Mouse (Mus musculus): ENCODE data around the gene Mum1. TPM values are rescaled to one million over a fixed set of nuclear protein-coding genes. Genes with fewer than 3 reads are reported as not detected.

The Mum1 gene
- polyA plus RNA-seq (2016; fragmentation: Nextera tagmentation; extraction: Ambion mirVana), result 43.0 and 45.9 TPM in 2 replicates

DNA sequence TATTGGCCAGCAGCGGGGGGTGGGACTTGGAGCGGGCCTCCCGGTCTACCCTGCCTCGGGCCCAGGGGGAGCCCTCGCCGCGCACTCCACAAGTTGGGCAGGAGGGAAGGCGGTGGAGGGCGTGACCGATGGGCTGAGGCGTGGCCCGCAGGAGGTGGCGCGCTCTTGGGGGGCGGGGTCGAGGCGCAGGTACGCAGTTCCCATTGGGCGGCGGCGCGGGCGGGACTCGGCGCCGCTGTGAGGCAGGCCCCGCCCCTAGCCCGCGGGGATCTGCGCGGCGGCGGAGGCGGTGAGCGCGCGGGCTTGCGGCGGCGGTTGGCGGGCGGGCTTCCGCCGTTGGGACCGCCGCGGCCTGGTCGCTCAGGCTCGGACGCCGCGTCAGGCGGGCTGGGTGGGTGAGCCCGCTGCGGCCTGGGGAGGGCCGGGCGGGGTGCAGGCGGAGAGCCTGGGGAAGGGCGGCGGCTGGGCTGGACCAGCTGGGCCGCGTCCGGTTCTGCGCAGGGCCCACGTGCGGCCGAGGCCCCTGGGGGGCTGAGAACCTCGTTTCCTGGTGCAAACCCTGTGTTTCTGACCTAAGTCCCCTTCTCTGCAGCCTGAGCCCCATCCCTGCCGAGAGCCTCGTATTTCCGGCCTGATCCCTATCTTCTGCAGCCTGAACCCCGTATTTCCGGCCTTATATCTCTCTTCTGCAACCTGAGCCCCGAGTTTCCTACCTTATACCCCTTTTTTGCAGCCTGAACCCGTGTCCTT is at the start of gene Mum1:
Mum1 (plus strand) TSS at position 19 of the 750 bp plus-strand sequence.
- ATAC-seq (ENCODE audit: insufficient number of reproducible peaks, low FRiP score), result peak; percentile 99
- H3K27me3 ChIP-seq (replicated peaks), result no peaks in the 10 kb centered on the region
- no peaks in the 10 kb centered on the region for H3K9me3 ChIP-seq (replicated peaks)
- peaks cover 28% of the 10 kb centered on the region for H3K4me1 ChIP-seq (replicated peaks)
- H3K4me2 ChIP-seq, result peak within 1 kb of the TSS; percentile 88
- peak within 1 kb of the TSS; percentile 91 for H3K27ac ChIP-seq (ENCODE audit: poor library complexity, severe bottlenecking)
- peak within 1 kb of the TSS; percentile 89 for H3K4me3 ChIP-seq
- peak within 1 kb of the TSS; percentile 98 for H3K9ac ChIP-seq
- WGBS, result under 1% methylated on average over 63 of the region's 75 CpGs
- H3K36me3 ChIP-seq, result peaks cover 25% of the 10 kb centered on the region

- Histone ChIP-seq H3K9ac (0 out of 2 replicates have a peak overlapping the region, but pooled peaks have one; percentile 46), H3K4me3 (no peak overlapping the region), H3K27ac (ENCODE audit: poor library complexity, severe bottlenecking) (peak overlapping the region; percentile 65), H3K4me2 (no peak overlapping the region), H3K4me1 (replicated peaks) (peaks cover 38% of the 10 kb centered on the region), H3K9me3 (replicated peaks) (no peaks in the 10 kb centered on the region), H3K27me3 (replicated peaks) (0 out of 2 replicates have a peak, but pooled peaks cover 3% of the 10 kb centered on the region), H3K36me3 (no peaks in the 10 kb centered on the region)
- WGBS, result 58% methylated on average over 7 of the region's 7 CpGs
- no peak for ATAC-seq (ENCODE audit: insufficient number of reproducible peaks, low FRiP score)
Measured at GRCm38 (mm10) chr10:80177441-80178279, 48.6 kb upstream of the Mum1 start.

- Histone ChIP-seq H3K4me1 (replicated peaks) (peaks cover 37% of the 10 kb centered on the region), H3K4me3 (peak within 1 kb of the TSS; percentile 74), H3K4me2 (peak within 1 kb of the TSS; percentile 73), H3K27ac (ENCODE audit: poor library complexity, severe bottlenecking) (peak within 1 kb of the TSS; percentile 65), H3K27me3 (replicated peaks) (peaks cover 16% of the 10 kb centered on the region), H3K36me3 (no peaks in the 10 kb centered on the region), H3K9me3 (replicated peaks) (no peaks in the 10 kb centered on the region), H3K9ac (peak within 1 kb of the TSS; percentile 77)
- peak; percentile 59 for ATAC-seq (ENCODE audit: insufficient number of reproducible peaks, low FRiP score)
- 2% methylated on average over 103 of the region's 106 CpGs for WGBS
Measured at GRCm38 (mm10) chr10:80179068-80180051, 46.9 kb upstream of the Mum1 start, which contains the start of gene Efna2. TSS of gene Efna2 (plus strand) at chr10:80179482.

DNA sequence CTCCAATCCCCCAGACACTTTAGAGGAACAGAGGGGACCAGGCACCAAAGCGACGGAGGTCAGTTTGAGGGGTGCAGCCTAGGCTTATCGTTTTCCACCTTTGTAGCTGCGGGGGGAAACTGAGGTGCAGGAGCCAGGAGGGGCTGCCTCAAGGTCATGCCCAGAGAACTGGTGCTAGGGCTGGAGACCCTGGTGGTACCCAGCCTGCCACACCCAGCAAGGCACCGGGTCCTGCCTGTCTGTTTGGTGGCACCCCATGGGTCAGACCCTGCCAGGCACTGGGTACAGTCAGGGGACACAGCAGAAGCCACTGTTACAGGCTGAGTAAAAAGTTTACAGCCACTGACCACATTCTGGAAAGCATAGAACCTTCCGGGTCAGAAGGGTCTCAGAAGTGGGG is 45.9 kb upstream of the Mum1 start:
- H3K36me3 ChIP-seq, result no peaks in the 10 kb centered on the region
- ATAC-seq (ENCODE audit: insufficient number of reproducible peaks, low FRiP score), result no peak
- H3K4me3 ChIP-seq, result peak overlapping the region; percentile 74
- peaks cover 31% of the 10 kb centered on the region for H3K4me1 ChIP-seq (replicated peaks)
- no peaks in the 10 kb centered on the region for H3K9me3 ChIP-seq (replicated peaks)
- WGBS, result 58% methylated on average over 6 of the region's 6 CpGs
- H3K27ac ChIP-seq (ENCODE audit: poor library complexity, severe bottlenecking), result no peak overlapping the region
- H3K9ac ChIP-seq, result peak overlapping the region; percentile 77
- H3K27me3 ChIP-seq (replicated peaks), result peaks cover 23% of the 10 kb centered on the region
- peak overlapping the region; percentile 73 for H3K4me2 ChIP-seq

DNA sequence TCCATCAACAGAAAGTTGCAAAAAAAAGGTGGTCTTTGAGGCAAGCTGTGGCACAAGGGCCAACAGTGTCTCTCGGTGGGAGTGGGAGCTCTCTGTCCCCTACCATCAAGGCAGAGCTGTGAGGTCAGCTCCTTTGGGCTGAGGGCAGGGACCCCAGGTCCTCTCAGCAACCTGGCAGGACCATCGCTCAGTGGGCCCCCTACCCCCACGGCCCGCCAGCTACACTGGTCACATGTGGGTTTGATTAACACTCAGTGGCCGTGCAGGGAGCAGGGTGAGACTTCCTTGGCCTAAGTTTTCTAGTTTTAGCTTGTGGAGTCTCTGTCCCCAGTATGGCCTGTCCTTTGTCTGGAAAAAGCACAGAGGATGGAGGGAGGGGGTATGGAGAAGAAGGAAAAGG is 45.4 kb upstream of the Mum1 start:
- Histone ChIP-seq H3K4me3 (peak overlapping the region; percentile 74; the same call in 1 of the 2 replicates), H3K9me3 (replicated peaks) (no peaks in the 10 kb centered on the region), H3K27ac (ENCODE audit: poor library complexity, severe bottlenecking) (no peak overlapping the region), H3K27me3 (replicated peaks) (peaks cover 28% of the 10 kb centered on the region), H3K36me3 (no peaks in the 10 kb centered on the region), H3K4me1 (replicated peaks) (peaks cover 31% of the 10 kb centered on the region), H3K4me2 (peak overlapping the region; percentile 73), H3K9ac (peak overlapping the region; percentile 77; the same call in 1 of the 2 replicates)
- no peak for ATAC-seq (ENCODE audit: insufficient number of reproducible peaks, low FRiP score)
- 49% methylated on average over 5 of the region's 5 CpGs for WGBS

- no peak for ATAC-seq (ENCODE audit: insufficient number of reproducible peaks, low FRiP score)
- H3K36me3 ChIP-seq, result 0 out of 2 replicates have a peak, but pooled peaks cover 4% of the 10 kb centered on the region
- no peaks in the 10 kb centered on the region for H3K9me3 ChIP-seq (replicated peaks)
- peaks cover 46% of the 10 kb centered on the region for H3K27me3 ChIP-seq (replicated peaks)
- H3K9ac ChIP-seq, result no peak overlapping the region
- no peak overlapping the region for H3K4me2 ChIP-seq
- peaks cover 35% of the 10 kb centered on the region for H3K4me1 ChIP-seq (replicated peaks)
- 91% methylated on average over 7 of the region's 7 CpGs for WGBS
- no peak overlapping the region for H3K27ac ChIP-seq (ENCODE audit: poor library complexity, severe bottlenecking)
- H3K4me3 ChIP-seq, result no peak overlapping the region
Measured at GRCm38 (mm10) chr10:80182547-80182946, 43.7 kb upstream of the Mum1 start.

GRCm38 (mm10) chr10:80186649-80187048 is 39.6 kb upstream of the Mum1 start:
- ATAC-seq (ENCODE audit: insufficient number of reproducible peaks, low FRiP score), result no peak
- Histone ChIP-seq H3K4me2 (no peak overlapping the region), H3K9me3 (replicated peaks) (no peaks in the 10 kb centered on the region), H3K27ac (ENCODE audit: poor library complexity, severe bottlenecking) (no peak overlapping the region), H3K4me1 (replicated peaks) (peaks cover 22% of the 10 kb centered on the region), H3K27me3 (replicated peaks) (peaks cover 79% of the 10 kb centered on the region), H3K36me3 (peaks cover 19% of the 10 kb centered on the region), H3K9ac (no peak overlapping the region), H3K4me3 (no peak overlapping the region)
- WGBS, result 42% methylated on average over 27 of the region's 27 CpGs

- WGBS, result 87% methylated on average over 10 of the region's 10 CpGs
- no peak overlapping the region for H3K4me2 ChIP-seq
- ATAC-seq (ENCODE audit: insufficient number of reproducible peaks, low FRiP score), result no peak
- peaks cover 22% of the 10 kb centered on the region for H3K4me1 ChIP-seq (replicated peaks)
- H3K36me3 ChIP-seq, result peaks cover 19% of the 10 kb centered on the region
- no peak overlapping the region for H3K27ac ChIP-seq (ENCODE audit: poor library complexity, severe bottlenecking)
- no peak overlapping the region for H3K4me3 ChIP-seq
- no peak overlapping the region for H3K9ac ChIP-seq
- peaks cover 89% of the 10 kb centered on the region for H3K27me3 ChIP-seq (replicated peaks)
- H3K9me3 ChIP-seq (replicated peaks), result no peaks in the 10 kb centered on the region
Measured at GRCm38 (mm10) chr10:80187739-80188138, 38.5 kb upstream of the Mum1 start.

DNA sequence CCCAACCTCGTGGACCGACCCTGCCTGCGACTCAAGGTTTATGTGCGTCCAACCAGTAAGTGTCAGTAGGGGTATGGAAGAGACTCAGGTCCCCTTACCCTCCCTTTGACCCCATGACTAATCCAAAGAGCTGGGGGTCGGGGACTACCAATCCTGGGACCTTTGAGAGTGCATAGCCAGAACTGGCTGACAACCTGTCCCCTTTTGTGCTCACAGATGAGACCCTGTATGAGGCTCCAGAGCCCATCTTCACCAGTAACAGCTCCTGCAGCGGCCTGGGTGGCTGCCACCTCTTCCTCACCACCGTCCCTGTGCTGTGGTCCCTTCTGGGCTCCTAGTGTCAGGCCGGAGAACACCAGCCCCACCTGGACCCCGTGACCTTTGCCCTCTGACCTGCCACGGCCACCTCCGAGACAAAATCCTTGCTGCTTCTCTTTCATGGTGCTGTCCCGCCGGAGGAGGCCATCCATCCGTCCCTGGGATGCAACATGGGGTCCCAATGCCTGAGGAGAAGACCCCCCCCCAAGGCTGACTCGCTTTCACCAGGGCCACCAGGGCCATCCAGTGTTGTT is 37.7 kb upstream of the Mum1 start:
- WGBS, result 80% methylated on average over 15 of the region's 15 CpGs
- H3K27ac ChIP-seq (ENCODE audit: poor library complexity, severe bottlenecking), result no peak overlapping the region
- H3K9ac ChIP-seq, result no peak overlapping the region
- no peak for ATAC-seq (ENCODE audit: insufficient number of reproducible peaks, low FRiP score)
- no peak overlapping the region for H3K4me3 ChIP-seq
- H3K9me3 ChIP-seq (replicated peaks), result no peaks in the 10 kb centered on the region
- H3K36me3 ChIP-seq, result peaks cover 19% of the 10 kb centered on the region
- H3K27me3 ChIP-seq (replicated peaks), result peaks cover 84% of the 10 kb centered on the region
- no peak overlapping the region for H3K4me2 ChIP-seq
- H3K4me1 ChIP-seq (replicated peaks), result peaks cover 25% of the 10 kb centered on the region

- no peak for ATAC-seq (ENCODE audit: insufficient number of reproducible peaks, low FRiP score)
- Histone ChIP-seq H3K9ac (peak overlapping the region; percentile 60), H3K9me3 (replicated peaks) (no peaks in the 10 kb centered on the region), H3K4me1 (replicated peaks) (peaks cover 34% of the 10 kb centered on the region), H3K4me3 (peak overlapping the region; percentile 50), H3K27ac (ENCODE audit: poor library complexity, severe bottlenecking) (no peak overlapping the region), H3K36me3 (peaks cover 19% of the 10 kb centered on the region), H3K4me2 (peak overlapping the region; percentile 84), H3K27me3 (replicated peaks) (peaks cover 73% of the 10 kb centered on the region)
- WGBS, result 5% methylated on average over 21 of the region's 21 CpGs
Measured at GRCm38 (mm10) chr10:80189999-80190398, 36.2 kb upstream of the Mum1 start.

All from heart, embryonic 12.5 days (tissue).